Mouse (Mus musculus) adrenal gland, adult (tissue): Measurements from ENCODE around the gene Oca2.

ENCODE experiments used
- DNase-seq, 2 experiments: peaks; one replicate each; pipeline ENCODE4 v3.0.0; 2022 to 2023; ENCODE audit warnings: low spot score in 1 of 2; ENCODE audit not compliant: inconsistent age in 2 of 2

Gene Oca2

GRCm38 (mm10) chr7:56381750-56382421 is 142.3 kb downstream of the Oca2 start:
- DNase-seq: no peak

- no peak for DNase-seq
These were observed 143.1 kb downstream of the Oca2 start for GRCm38 (mm10) chr7:56382706-56383105.

- DNase-seq: no peak
These were observed 148.7 kb downstream of the Oca2 start for GRCm38 (mm10) chr7:56388295-56388694.

- no peak for DNase-seq
These were observed 178.7 kb downstream of the Oca2 start for GRCm38 (mm10) chr7:56418182-56418836.

GRCm38 (mm10) chr7:56419253-56419844 is 179.8 kb downstream of the Oca2 start:
- DNase-seq: peak in 1 of 2 experiments; percentile 33

GRCm38 (mm10) chr7:56421946-56422345 is 182.4 kb downstream of the Oca2 start:
- peak; percentile 3 to 39 for DNase-seq

- no peak for DNase-seq
These were observed 184.0 kb downstream of the Oca2 start for GRCm38 (mm10) chr7:56423548-56423947.

- no peak for DNase-seq
These were observed 221.4 kb downstream of the Oca2 start for GRCm38 (mm10) chr7:56460814-56461520.

GRCm38 (mm10) chr7:56498242-56498641 is 258.7 kb downstream of the Oca2 start:
- peak in 1 of 2 experiments; percentile 46 for DNase-seq

- no peak for DNase-seq
These were observed 259.8 kb downstream of the Oca2 start for GRCm38 (mm10) chr7:56499319-56499718.

GRCm38 (mm10) chr7:56499767-56500166 is 260.2 kb downstream of the Oca2 start:
- no peak for DNase-seq

- DNase-seq: no peak
These were observed 260.9 kb downstream of the Oca2 start for GRCm38 (mm10) chr7:56500438-56500837.

GRCm38 (mm10) chr7:56518581-56518980 is 279.0 kb downstream of the Oca2 start:
- DNase-seq: no peak

GRCm38 (mm10) chr7:56519741-56520140 is 280.2 kb downstream of the Oca2 start:
- DNase-seq: no peak

- no peak for DNase-seq
These were observed 295.3 kb downstream of the Oca2 start for GRCm38 (mm10) chr7:56534856-56535255.

GRCm38 (mm10) chr7:56549226-56549625 is 309.7 kb downstream of the Oca2 start:
- DNase-seq: peak in 1 of 2 experiments; percentile 75

- no peak for DNase-seq
These were observed 312.2 kb downstream of the Oca2 start for GRCm38 (mm10) chr7:56551804-56552203.
